Mouse (Mus musculus) NIH3T3 (cell line): ENCODE results near the gene Rab3b.
"Not testable (repeated sequence)": the region's sequence is repeated elsewhere in the genome, so short reads cannot be mapped to it uniquely, and the experiment has no call there.

Source experiments
- DNase-seq: peaks from one replicate; pipeline ENCODE4 v3.0.0-alpha.2; 2012; ENCODE audit warnings: low read depth

Gene Rab3b

DNA sequence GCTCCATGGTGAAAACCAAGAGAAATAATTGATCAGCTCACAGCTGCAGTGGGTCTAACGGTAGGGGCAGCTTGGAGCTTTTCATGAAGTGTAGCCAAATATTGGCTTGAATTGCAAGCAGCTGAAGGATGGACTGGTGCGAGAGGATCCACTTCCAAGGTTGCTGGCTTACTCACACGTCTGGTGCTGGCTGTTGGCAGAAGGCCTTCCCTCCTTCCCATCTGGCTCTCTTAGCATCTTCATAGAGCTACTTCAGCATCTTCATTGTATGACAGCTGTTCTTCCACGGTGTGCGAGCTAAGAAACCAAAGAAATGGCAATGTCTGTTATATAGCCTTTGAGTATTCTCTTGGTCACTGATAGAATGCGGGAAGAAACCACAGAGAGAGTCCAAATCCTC lies 12.0 kb downstream of the Rab3b start:
- DNase-seq = no peak

DNA sequence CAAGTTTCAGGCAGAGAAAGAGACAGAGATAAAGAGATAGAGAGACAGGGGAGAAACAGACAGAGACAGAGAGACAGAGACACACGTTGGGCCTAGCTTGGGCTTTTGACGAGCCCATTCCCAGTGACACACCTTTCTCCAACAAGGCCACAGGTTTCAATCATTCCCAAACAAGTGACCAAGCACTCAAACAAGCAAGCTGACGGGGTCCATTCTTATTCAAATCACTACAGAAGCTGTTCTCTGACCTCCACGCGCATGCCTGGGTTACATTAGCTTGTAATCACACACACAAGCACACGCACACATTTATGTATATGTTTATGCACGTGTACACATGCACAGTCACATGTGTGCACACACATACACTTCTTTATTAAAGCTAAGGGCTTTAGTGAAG lies 21.6 kb downstream of the Rab3b start:
- no peak for DNase-seq

DNA sequence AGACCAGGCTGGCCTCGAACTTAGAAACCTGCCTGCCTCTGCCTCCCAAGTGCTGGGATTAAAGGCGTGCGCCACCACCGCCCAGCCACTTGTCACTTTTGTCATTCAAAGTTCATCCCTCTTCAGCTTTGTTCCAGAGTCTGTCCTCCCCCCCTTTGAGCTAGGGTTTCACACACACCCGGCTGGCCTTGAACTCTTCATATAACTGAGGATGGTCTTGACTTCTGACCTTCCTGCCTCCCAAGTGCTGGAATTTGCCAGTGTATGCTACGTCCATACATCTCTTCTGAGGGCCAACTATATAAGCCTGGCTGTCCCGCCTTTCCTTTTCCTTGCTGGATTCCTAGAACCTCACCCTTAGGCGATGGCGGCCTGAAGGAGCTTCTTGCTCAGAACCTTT lies 24.0 kb downstream of the Rab3b start:
- no peak for DNase-seq

DNA sequence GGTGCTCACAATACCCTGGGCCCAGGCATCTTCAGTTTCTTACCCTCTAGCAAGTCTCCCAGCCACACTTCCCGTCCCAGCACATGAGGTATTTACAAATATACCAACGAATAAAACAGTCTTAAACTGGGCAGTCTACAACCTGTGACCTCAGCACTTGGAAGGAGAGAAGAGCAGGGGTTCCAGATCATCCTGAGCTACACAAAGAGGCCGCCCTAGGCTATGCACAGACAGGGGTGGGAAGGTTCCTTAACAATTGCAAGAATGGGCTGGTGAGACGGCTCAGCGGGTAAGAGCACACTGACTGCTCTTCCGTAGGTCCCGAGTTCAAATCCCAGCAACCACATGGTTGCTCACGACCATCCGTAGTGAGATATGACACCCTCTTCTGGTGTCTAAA lies 24.5 kb downstream of the Rab3b start:
- DNase-seq = no peak

DNA sequence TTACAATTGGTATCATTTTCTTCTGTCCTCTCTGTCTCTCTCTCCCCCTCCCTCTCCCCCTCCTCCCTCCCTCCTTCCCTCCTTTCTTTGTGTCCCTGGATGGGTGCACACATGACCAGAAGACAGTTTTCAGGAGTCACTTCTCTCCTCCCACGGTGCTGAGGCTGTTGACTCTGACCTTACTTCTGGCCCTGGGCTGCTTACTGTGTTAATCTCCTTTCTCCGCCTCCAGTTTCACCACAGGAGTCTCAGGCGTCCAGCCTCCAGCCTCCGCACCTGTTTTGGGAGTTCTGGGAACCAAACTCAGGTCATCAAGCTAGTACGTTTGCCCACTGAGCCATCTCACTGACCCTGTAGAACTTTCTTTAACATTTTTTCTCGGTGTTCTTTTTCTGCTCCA lies 25.2 kb downstream of the Rab3b start:
- no peak for DNase-seq

DNA sequence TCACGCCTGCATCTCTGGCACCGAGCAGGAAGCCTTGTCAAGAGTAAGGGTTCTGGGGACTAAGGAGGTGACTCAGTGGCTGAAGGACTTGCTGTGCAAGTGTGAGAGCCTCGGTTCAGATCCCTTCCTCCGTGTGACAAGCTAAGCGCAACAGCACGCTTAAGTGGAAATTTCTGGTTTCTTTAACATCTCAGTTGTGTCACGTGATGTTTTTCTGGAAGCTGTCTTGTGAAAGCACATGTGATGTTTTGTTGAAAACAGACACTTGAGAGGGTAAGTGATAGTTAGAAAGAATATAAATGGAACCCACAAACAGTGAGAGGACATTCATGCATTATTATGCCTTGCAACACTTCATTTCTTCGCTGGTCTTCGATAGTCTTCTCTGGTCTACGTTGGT lies 25.9 kb downstream of the Rab3b start:
- DNase-seq = no peak

DNA sequence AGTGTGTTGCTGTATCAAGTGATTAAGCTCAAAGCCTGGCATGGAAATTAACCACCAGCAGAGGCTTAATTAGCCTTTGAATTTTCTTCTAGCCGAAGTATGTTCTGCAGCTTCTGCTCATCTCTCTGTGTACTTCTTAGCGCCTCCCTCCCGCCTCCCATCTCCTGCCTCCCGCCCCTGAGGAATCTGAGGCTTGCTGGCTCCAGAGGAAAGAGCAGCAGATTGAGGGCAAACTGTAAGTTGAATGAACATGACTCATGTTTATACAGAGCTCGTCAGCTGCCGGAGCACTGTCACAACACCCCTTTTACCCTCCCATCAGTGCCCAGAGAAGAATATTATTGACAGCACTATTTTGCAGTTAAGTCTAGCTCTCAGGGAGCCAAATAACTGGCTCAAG lies 27.0 kb downstream of the Rab3b start:
- peak; percentile 74 for DNase-seq

DNA sequence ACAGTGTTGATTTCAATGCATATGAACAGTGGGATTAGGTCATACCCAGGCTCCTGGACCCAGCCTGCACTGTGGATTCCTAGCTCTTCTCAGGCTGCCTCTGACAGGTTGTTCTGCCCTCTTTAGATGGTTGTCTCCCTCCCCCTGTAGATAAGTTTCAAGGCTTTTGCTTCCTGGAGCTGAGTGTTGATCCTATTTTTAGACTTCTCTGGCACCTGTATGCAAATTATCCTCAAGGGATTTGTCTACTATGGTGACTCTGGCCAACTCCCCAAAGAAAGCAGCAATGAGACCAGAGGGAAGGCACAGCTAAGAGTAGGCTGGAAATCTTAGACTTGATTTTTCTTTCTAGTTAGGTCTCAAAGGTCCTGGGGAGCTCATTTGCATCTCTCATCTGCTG lies 28.6 kb downstream of the Rab3b start:
- DNase-seq = no peak

DNA sequence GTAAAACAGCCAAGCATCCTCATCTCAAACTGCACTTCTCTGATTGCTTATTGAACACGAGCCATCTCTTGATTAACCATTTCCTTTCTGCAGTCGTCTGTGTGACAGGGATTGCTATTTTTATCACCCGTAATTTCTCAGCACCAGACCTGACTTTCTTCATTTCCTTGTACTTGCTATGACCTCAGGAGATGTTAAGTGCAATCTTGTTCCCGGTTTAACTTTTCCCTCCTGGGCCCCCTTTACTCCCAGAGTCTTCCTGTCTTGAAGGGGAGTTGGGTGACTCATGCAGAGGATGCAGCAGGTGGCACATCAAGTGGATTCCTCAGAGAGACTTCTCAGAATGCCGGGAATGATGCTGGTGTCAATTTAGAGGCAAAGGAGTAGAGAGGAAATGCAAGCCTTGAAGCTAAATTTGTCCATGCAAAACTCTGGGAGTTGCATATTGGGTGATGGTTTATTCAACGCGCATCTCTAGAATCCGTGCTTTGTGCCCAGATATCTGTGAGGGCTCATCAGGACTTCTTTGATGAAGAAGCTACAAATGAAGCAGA lies 31.1 kb downstream of the Rab3b start:
- no peak for DNase-seq

DNA sequence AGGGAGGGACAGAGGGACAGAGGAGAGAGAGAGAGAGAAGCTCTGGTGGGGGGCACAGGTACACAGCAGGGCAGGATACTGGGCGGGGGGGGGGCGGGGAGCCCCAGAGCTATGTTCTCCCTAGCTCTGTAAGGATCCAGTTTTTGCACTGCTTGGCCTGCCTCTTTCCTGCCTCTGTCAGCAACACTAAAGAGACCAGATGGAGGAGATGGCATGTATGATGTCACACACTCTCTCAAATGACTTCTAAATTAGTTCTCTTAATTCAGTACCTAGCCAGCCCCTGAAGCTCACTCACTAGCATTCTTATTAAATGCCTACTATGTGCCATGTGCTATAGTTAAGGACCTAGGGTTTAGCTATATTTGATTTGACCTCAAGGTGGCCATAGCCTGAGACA lies 33.0 kb downstream of the Rab3b start:
- DNase-seq = no peak

DNA sequence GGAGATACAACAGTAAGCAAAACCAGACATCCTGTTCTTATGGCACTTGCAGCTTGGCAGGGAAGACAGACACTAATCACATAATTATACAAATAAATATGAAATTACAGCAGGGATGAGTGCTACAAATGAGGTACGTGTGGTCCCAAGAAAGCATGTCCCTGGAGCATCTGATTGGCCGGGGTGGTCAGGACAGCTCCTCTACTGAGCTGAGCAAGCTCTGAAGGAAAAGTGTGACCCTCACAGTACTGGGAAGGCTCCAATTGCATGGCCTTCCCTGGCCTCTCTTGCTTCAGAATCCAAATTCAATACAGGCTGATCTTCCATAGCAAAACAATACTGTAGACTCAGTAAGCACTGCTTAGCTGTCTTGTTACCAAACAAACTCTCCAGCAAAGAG lies 34.3 kb downstream of the Rab3b start:
- no peak for DNase-seq

DNA sequence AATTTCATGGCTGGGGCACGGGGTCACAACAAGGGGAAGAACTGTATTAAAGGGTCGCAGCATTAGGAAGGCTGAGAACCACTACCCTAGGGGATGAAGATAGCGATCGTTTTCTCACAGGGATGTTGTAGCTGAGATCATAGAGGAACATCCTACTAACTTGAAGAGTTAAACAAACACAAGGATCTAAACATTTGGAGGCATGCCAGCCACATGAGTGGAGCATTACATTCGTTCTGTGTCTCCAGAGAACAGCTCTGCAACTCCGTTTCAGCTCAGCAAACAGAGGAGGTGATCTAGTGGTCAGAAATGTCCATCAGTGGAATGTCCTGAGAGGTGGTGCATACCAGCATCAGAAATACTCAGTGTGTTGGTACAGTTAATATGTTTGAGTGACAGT lies 35.5 kb downstream of the Rab3b start:
- DNase-seq = peak; percentile 50

DNA sequence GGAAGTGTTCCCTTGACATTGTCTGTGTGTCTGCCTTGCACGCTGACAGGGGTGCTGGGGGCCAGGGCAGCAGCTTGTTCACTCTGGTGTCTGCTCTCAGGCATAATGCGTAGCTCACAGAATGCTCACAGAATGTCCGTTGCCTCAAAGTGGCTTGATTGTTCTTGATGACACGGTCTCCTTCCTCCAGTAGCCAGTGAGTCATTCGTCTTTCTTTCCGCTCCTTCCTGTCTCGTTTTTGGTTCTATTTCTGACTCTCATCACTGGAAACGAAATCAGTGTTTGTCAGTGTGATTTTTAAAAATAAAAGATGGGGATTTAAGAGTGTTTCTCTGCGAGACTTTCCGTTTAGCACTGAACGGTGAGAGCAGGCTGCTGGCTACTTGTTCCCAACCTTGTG lies 36.2 kb downstream of the Rab3b start:
- no peak for DNase-seq

DNA sequence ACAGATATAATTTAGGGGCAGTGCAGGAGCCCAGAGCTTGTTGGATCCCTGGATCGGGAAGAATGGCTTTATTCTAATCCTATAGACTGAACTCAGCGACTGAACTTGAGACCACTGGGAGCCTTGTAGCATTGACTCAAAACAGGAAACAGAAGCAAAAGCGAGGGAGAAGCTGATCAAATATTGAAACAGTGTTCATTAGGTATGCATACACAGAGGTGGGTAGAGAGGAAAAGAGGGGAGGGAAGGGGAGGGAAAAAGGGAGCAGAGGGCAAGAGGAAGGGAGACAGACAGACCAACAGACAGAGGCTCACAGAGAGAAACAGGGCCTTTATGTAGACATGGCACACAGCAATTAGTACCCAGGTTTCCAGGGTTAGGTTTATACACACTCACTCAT lies 38.8 kb downstream of the Rab3b start:
- no peak for DNase-seq

DNA sequence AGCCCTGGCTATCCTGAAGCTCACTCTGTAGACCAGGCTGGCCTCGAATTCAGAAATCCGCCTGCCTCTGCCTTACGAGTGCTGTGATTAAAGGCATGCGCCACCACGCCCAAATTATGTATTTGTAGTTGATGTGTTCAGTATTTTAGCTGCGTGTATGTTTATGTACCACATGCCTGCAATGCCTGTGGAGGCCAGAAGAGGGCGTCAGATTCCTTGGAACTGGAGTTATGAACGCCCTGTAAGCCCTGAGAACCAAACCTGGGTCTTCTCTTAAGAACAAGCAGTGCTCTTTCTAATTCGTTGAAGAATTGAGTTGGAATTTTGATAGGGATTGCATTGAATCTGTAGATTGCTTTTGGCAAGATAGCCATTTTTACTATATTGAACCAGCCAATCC lies 49.1 kb downstream of the Rab3b start:
- not testable (repeated sequence) for DNase-seq

DNA sequence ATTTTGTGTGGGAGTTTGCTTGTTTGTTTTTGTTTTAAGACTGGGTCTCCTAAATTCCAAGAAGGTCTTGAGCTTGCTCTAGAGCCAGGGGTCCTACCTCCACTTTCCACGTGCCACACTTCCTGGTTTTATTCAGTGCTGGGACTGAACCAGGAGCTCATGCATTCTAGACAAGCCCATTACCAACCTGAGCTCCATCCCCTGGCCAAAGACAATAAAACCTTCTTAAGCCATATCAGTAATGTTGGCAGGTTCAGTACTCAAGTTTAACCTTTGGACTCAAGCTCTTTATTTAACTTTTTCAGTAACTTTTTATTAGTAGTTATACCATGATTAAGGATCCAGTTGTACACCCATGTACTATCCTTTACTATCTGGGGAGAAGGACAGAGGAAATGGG lies 54.3 kb downstream of the Rab3b start:
- no peak for DNase-seq

DNA sequence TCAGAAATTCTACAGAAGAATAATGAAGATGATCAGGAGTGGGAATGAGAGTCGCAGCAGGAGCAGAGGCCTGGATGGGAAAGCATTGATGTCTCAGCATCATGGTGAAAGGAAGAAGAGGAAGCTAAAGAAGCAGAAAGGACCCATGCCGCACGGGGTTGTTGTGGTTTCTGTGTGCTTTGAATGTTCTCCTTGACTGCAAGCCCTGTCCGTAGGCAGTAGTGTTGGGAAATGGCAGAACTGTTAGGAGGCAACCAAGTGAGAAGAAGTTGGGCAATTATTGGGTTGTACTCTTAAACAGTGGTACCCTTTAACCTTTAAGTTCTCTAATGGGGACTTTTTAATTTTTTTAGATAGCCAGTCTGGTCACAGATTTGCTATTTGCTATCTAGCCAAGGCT lies 56.0 kb downstream of the Rab3b start:
- no peak for DNase-seq

DNA sequence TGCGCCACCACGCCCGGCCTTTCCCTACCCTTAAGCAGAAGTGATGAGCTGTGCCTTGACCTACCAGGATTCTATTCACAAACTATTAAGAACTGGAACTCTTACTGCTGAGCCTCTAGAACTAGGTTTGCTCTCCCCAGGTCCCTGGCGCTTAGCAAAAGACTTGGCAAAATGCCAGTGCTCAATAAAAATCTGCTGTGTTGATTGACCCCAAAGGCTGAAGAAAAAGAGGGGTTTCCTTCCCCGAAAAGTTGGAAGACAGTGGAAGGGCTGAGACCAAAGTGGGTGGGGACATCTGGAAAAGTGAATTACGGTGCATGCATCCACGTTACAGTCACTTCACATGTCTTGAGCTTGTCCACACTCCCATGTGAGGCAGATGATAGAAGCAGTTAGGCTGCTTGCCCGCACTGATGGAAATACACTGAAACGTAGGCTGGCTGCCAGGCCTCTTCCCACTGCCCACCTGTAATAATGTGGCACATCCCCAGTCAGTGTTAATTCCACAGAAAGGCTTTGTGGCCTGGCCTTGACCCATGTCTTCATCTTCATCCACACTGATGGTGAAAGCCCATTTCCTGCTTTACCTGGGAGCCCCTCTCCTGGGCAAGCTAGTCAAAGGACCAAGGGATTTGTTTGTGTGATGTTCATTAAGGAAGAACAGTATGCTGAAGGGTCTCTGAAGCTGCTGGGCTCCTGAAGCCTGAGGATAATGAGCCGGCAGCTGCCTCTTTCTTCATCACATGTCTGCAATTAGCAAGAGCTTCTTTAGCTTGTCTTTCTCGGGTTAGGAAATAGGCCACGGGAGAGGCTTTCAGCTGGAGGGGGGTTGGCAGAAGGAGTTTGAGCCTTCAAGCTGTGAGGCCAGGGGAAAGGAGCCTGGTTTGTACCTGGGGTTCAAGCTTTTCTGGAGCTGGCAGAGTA lies 59.2 kb downstream of the Rab3b start:
- no peak for DNase-seq

DNA sequence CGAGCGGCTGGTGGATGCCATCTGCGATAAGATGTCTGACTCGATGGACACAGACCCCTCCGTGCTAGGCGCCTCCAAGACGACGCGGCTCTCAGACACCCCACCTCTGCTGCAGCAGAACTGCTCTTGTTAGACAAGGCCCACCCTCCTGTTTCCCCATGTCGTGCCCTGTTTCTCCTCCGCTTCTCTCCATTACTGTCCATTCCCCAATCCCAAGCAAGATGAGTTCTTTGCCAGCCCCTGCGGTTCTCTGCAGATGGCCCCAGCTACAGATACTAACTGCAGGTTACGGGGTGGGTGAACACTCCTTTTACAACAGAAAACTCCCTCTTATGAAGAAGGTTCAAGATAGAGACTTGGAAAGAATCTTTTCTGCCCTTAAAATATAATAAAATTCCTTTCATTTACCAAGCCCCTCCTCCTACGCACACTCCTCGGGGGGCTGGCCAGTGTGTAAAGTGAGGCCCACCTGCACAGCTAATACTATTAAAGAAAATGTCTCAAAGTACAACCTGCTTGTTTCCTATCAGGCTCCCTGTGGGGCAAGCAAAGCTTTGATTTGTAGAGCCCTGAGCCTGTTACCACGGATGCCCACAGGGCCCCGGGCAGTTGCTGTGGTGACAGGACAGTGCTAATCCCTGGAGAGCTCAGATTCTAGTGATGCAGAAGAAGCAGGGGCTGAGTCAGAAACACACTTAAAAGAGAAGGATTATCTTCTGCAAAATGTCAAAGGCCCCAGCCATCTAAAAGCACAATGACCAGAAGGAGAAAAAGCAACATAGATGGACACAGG lies 62.0 kb downstream of the Rab3b start:
- no peak for DNase-seq

DNA sequence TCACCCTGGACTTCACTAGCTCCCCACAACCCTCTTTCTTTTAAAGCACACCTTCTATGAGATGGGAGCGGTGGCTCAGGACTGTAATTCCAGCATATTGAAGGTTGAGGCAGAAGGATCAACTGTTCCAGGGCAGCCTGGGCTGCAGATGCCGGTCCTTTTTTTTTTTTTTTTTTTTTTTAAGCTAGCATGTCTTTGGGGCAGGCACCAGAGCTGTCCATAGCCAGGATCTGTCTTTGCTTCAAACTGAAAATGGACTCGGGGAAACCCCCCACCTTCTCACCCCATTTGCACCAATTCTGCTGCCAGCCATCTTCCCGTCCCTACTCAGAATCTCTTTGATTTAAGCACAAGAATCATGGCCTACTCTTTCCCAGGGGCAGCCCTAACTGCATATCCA lies 63.3 kb downstream of the Rab3b start:
- DNase-seq = no peak

DNA sequence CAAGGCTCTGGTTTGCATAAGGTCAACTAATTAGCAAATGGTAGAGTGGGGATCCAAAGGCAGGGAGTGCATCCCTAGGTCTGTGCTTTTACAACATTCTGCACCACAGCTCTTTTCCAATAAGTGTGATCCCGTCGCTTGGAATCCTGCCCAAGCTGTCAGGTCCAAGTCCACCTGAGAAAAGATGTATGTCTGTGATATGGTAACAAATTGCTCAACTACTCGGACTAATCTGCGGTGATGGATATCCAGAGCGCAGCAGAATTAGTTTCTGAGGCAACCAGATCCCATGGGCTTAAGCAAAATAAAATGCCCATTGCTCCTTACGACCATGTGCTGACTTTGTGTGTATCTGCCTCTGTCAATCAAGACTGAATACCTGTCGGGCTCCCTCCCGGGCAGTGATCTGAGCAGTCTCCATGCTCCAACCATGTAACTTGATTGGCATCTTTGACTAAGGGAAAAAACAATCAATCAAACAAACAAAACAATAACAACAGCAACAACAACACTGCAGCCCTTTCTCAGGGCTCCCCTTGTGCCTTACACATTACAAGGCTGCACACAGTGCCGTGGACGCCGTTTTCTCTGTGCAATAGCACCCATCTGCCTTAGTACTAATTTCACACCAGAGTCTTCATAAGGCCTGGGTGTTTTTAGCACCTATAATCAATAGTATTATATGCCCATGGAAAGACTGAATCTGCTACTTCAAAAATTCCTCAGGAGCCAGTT lies 64.3 kb downstream of the Rab3b start:
- DNase-seq = no peak

DNA sequence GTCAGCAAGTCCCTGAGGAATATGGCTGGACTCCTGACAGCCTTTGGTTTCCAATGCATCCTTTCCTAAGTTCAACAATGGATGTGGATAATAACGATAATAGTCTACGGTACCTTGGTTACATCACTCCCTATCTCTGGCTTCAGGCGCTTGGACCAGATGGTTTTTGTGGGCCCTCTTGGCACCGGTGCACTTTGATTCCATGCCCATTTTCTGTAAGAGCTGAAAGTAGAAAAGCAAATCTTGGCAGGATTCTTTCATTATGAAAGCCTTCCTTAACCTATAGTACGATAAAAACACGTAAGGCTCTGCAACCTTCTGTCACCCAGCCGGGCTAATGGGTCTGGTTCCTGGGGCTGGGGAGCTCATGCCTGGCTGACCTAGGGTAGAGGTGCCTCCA lies 70.3 kb downstream of the Rab3b start:
- DNase-seq = peak; percentile 53
